Mouse (Mus musculus): ENCODE measurements around the gene Sprr2h.

Sprr2h gene

GRCm38 (mm10) chr3:92385385-92385784 lies at the start of gene Sprr2h:
Sprr2h (plus strand) TSS chr3:92385685.
- DNase-seq (ENCODE audit: low read depth, low spot score) = no peak

- no peak for DNase-seq (ENCODE audit: low read depth, low spot score)
These were observed 49.2 kb upstream of the Sprr2h start for GRCm38 (mm10) chr3:92336278-92336677.

GRCm38 (mm10) chr3:92338840-92339239 lies 46.6 kb upstream of the Sprr2h start, which contains the start of gene Sprr2d:
Sprr2d (plus strand) TSS chr3:92339140.
- no peak for DNase-seq (ENCODE audit: low read depth, low spot score)

GRCm38 (mm10) chr3:92351843-92352242 lies 33.6 kb upstream of the Sprr2h start, which contains the start of gene Sprr2e:
Sprr2e (plus strand) TSS chr3:92352143.
- no peak for DNase-seq (ENCODE audit: low read depth, low spot score)

GRCm38 (mm10) chr3:92361619-92362018 lies 23.9 kb upstream of the Sprr2h start:
- no peak for DNase-seq (ENCODE audit: low read depth, low spot score)

- DNase-seq (ENCODE audit: low read depth, low spot score) = no peak
These were observed 20.6 kb upstream of the Sprr2h start, which contains the start of gene Sprr2f for GRCm38 (mm10) chr3:92364887-92365286. Sprr2f (plus strand) TSS chr3:92365187.

- DNase-seq (ENCODE audit: low read depth, low spot score) = no peak
These were observed 11.9 kb upstream of the Sprr2h start for GRCm38 (mm10) chr3:92373613-92374012.

- no peak for DNase-seq (ENCODE audit: low read depth, low spot score)
These were observed 8.8 kb downstream of the Sprr2h start for GRCm38 (mm10) chr3:92394301-92394700.

- no peak for DNase-seq (ENCODE audit: low read depth, low spot score)
These were observed 22.2 kb downstream of the Sprr2h start, which contains the start of gene Sprr2i for GRCm38 (mm10) chr3:92407691-92408090. Sprr2i (plus strand) TSS chr3:92407991.

- no peak for DNase-seq (ENCODE audit: low read depth, low spot score)
These were observed 32.3 kb downstream of the Sprr2h start, which contains the start of gene Sprr2j-ps for GRCm38 (mm10) chr3:92417782-92418181. Sprr2j-ps (plus strand) TSS chr3:92418082.

GRCm38 (mm10) chr3:92429323-92429722 lies 43.8 kb downstream of the Sprr2h start, which contains the start of gene Gm9774:
Gm9774 (minus strand) TSS chr3:92429423.
- DNase-seq (ENCODE audit: low read depth, low spot score) = no peak

- DNase-seq (ENCODE audit: low read depth, low spot score) = no peak
These were observed 46.8 kb downstream of the Sprr2h start, which contains the start of gene Sprr2k for GRCm38 (mm10) chr3:92432282-92432681. Sprr2k (plus strand) TSS chr3:92432582.
